Comparison of ENCODE assay signal across 12 mouse cellular contexts in the genomic region with DNA sequence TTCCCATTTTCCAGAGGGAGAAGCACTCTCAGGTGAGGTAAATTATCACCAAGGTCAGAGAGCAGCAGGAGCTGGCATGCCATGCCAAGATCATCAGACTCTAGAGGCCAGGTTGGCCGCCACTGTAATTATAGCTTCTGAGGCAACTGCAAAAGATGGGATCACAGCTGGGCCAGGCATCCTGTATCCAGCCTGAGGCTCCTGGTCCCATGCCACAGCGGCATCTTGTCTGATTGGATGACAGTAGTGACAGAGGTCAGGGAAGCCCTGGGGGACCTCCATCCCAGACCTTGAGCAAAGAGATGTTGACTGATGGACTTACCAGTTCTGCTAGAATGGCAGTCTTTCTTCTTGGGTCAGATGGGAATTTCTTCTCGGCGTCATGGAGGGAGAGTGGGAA. TPM values are rescaled to one million over a fixed set of nuclear protein-coding genes. Genes with fewer than 3 reads are reported as not detected.
DNase-seq lines count a peak whose midpoint lies in the region; ATAC-seq and TF ChIP-seq lines count a peak whose summit lies in the region.
"Had no signal": no experiment of that assay in that cellular context is flagged by ENCODE, and none has a peak within 500 bp of the region (broad histone marks: within the 10 kb centered on the region; RNA-seq: fewer than 3 reads in every experiment).

No protein-coding gene starts in this region.

- DNase-seq in gastrocnemius, adult 2 months = peak; percentile 27
- DNase-seq in gastrocnemius, adult 8-10 months (ENCODE audit: low spot score in 2 of 2) = no peak
- DNase-seq in midbrain, embryonic 10.5 days (ENCODE audit: low spot score) = no peak
- no peak for DNase-seq in right cerebral cortex, adult 2 months (ENCODE audit: low spot score in 2 of 2)
- no peak for DNase-seq in testis, postnatal 10 days (ENCODE audit: low spot score)
- DNase-seq: kidney, adult 2 months; liver, embryonic 13.5 days; thymus, postnatal 36 days had no signal

- no peak overlapping the region for H3K9ac ChIP-seq in midbrain, embryonic 16.5 days (ENCODE audit: low read depth, low read length)
- no peak overlapping the region for H3K9ac ChIP-seq in hindbrain, embryonic 15.5 days
- no peak overlapping the region for H3K9ac ChIP-seq in stomach, embryonic 16.5 days (ENCODE audit: low read length)
- H3K9ac ChIP-seq: liver, embryonic 13.5 days had no signal

- 55% methylated on average over 4 of the region's 4 CpGs for WGBS in midbrain, embryonic 16.5 days
- 62% methylated on average over 4 of the region's 4 CpGs for WGBS in midbrain, embryonic 10.5 days
- WGBS in hindbrain, embryonic 15.5 days = 23% methylated on average over 4 of the region's 4 CpGs
- 35% methylated on average over 4 of the region's 4 CpGs for WGBS in stomach, embryonic 16.5 days

- no peak for ATAC-seq in midbrain, embryonic 16.5 days
- no peak for ATAC-seq in hindbrain, embryonic 15.5 days (ENCODE audit: low FRiP score, low read depth)
- ATAC-seq in stomach, embryonic 16.5 days (ENCODE audit: insufficient read depth, low FRiP score) = no peak

- intact Hi-C loops in gastrocnemius, adult 2 months (cut with DNase I) = no loop called here

- H3K4me1 ChIP-seq in midbrain, embryonic 16.5 days (ENCODE audit: control insufficient read depth, insufficient read depth, low read length) = peaks cover 24% of the 10 kb centered on the region
- H3K4me1 ChIP-seq in midbrain, embryonic 10.5 days = peaks cover 24% of the 10 kb centered on the region
- peaks cover 41% of the 10 kb centered on the region for H3K4me1 ChIP-seq in hindbrain, embryonic 15.5 days (replicated peaks)
- H3K4me1 ChIP-seq in stomach, embryonic 16.5 days (ENCODE audit: control insufficient read depth, insufficient read depth, low read length) = peaks cover 25% of the 10 kb centered on the region
- H3K4me1 ChIP-seq: liver, embryonic 13.5 days had no signal

- no peak overlapping the region for H3K4me2 ChIP-seq in midbrain, embryonic 16.5 days (ENCODE audit: low read length)
- no peak overlapping the region for H3K4me2 ChIP-seq in hindbrain, embryonic 15.5 days
- H3K4me2 ChIP-seq in stomach, embryonic 16.5 days (ENCODE audit: low read depth, low read length) = 0 out of 2 replicates have a peak overlapping the region, but pooled peaks have one; percentile 10
- H3K4me2 ChIP-seq: liver, embryonic 13.5 days had no signal

- no peak for TF ChIP-seq CTCF in gastrocnemius, adult 2 months (IDR thresholded peaks at IDR 0.05)

- peak overlapping the region; percentile 59 for H3K27ac ChIP-seq in gastrocnemius, adult 2 months
- peak overlapping the region; percentile 41; the same call in 1 of the 2 replicates for H3K27ac ChIP-seq in midbrain, embryonic 16.5 days (ENCODE audit: low read length)
- H3K27ac ChIP-seq in midbrain, embryonic 10.5 days (replicated peaks) = no peak overlapping the region; the same call in 1 of the 2 replicates
- H3K27ac ChIP-seq in hindbrain, embryonic 15.5 days (replicated peaks) = 0 out of 2 replicates have a peak overlapping the region, but pooled peaks have one; percentile 2
- H3K27ac ChIP-seq in stomach, embryonic 16.5 days (ENCODE audit: low read length) = peak overlapping the region; percentile 69
- H3K27ac ChIP-seq: liver, embryonic 13.5 days had no signal

- no peaks in the 10 kb centered on the region for H3K27me3 ChIP-seq in midbrain, embryonic 16.5 days (ENCODE audit: control insufficient read depth, insufficient read depth, low read depth, low read length)
- H3K27me3 ChIP-seq in midbrain, embryonic 10.5 days (ENCODE audit: low read depth, poor library complexity, severe bottlenecking) = no peaks in the 10 kb centered on the region
- H3K27me3 ChIP-seq in hindbrain, embryonic 15.5 days = no peaks in the 10 kb centered on the region
- H3K27me3 ChIP-seq in stomach, embryonic 16.5 days (ENCODE audit: control insufficient read depth, insufficient read depth, low read length) = no peaks in the 10 kb centered on the region

- H3K9me3 ChIP-seq in midbrain, embryonic 16.5 days (replicated peaks; ENCODE audit: control insufficient read depth, low read length, poor library complexity, severe bottlenecking) = no peaks in the 10 kb centered on the region
- no peaks in the 10 kb centered on the region for H3K9me3 ChIP-seq in midbrain, embryonic 10.5 days (replicated peaks)
- no peaks in the 10 kb centered on the region for H3K9me3 ChIP-seq in hindbrain, embryonic 15.5 days
- no peaks in the 10 kb centered on the region for H3K9me3 ChIP-seq in stomach, embryonic 16.5 days (replicated peaks; ENCODE audit: control insufficient read depth, low read length)
- H3K9me3 ChIP-seq: liver, embryonic 13.5 days had no signal

- H3K4me3 ChIP-seq in gastrocnemius, adult 2 months = no peak overlapping the region
- no peak overlapping the region for H3K4me3 ChIP-seq in midbrain, embryonic 16.5 days (ENCODE audit: low read depth, low read length)
- no peak overlapping the region for H3K4me3 ChIP-seq in midbrain, embryonic 10.5 days
- H3K4me3 ChIP-seq in hindbrain, embryonic 15.5 days = no peak overlapping the region
- H3K4me3 ChIP-seq in stomach, embryonic 16.5 days (replicated peaks; ENCODE audit: low read length) = no peak overlapping the region
- H3K4me3 ChIP-seq: liver, embryonic 13.5 days; megakaryocyte, embryonic 14.5 days had no signal

- H3K36me3 ChIP-seq in midbrain, embryonic 16.5 days (ENCODE audit: control insufficient read depth, insufficient read depth, low read length) = no peaks in the 10 kb centered on the region
- H3K36me3 ChIP-seq in midbrain, embryonic 10.5 days = no peaks in the 10 kb centered on the region
- H3K36me3 ChIP-seq in hindbrain, embryonic 15.5 days = no peaks in the 10 kb centered on the region
- no peaks in the 10 kb centered on the region for H3K36me3 ChIP-seq in stomach, embryonic 16.5 days (ENCODE audit: control insufficient read depth, insufficient read depth, low read length)
- H3K36me3 ChIP-seq: liver, embryonic 13.5 days had no signal

RNA-seq across cellular contexts. Expression of a gene that starts 48.4 kb away (rescaled TPM):
- 1 to 10 TPM; 2.4 to 3.8 TPM for total RNA-seq in gastrocnemius, adult 2 months (2021)
- total RNA-seq in gastrocnemius, adult 8-10 months (2022) = 1 to 10 TPM; 1.6 to 2.4 (median 1.8) TPM
- 41.8 and 43.3 TPM in 2 replicates for polyA plus RNA-seq in midbrain, embryonic 16.5 days (2015; fragmentation: Nextera tagmentation; extraction: Ambion mirVana)
- polyA plus RNA-seq in midbrain, embryonic 10.5 days (2016; fragmentation: Nextera tagmentation; extraction: Ambion mirVana) = 28.4 and 31.6 TPM in 2 replicates
- polyA plus RNA-seq in hindbrain, embryonic 15.5 days (2015; fragmentation: Nextera tagmentation; extraction: Ambion mirVana) = 31.3 and 34.1 TPM in 2 replicates
- 14.8 and 15.6 TPM in 2 replicates for polyA plus RNA-seq in stomach, embryonic 16.5 days (2015; fragmentation: Nextera tagmentation; extraction: Ambion mirVana)
